Mouse (Mus musculus): Measurements from ENCODE around the gene Tsga10ip. TPM values are rescaled to one million over a fixed set of nuclear protein-coding genes. Genes with fewer than 3 reads are reported as not detected.

Tsga10ip gene
- polyA plus RNA-seq, 1 experiment from 2014 or later, result not detected

DNA sequence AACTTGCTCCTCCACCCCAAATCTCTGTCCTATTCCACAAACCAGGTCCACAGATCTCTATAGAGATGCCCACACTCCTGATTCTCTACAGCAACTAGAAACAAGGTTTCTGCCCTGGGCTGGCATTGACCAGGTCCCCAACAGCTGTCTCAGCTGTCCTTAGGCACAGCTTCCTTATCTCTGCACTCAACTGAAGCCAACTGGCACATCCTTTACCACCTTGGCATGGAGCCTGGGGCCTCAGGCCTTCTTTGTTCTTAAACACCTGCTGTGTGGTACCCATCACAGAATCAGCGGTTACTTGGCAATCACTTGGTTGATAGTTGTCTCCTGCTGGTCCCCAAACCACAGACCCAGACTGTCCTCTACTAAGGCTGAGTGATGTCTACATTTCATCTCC lies 28.1 kb upstream of the Tsga10ip start:
- Histone ChIP-seq H3K4me2 (no peak overlapping the region), H3K27me3 (replicated peaks) (no peaks in the 10 kb centered on the region), H3K27ac (no peak overlapping the region), H3K9me3 (no peaks in the 10 kb centered on the region), H3K4me3 (no peak overlapping the region), H3K4me1 (peaks cover 30% of the 10 kb centered on the region), H3K36me3 (replicated peaks) (peaks cover 10% of the 10 kb centered on the region; the same call in 1 of the 2 replicates), H3K9ac (no peak overlapping the region)
- WGBS, result 84% methylated on average over 1 of the region's 1 CpGs
- no peak for ATAC-seq (replicated peaks)

- 76% methylated on average over 8 of the region's 8 CpGs for WGBS
These were observed 27.5 kb upstream of the Tsga10ip start for GRCm38 (mm10) chr19:5429806-5430205.

DNA sequence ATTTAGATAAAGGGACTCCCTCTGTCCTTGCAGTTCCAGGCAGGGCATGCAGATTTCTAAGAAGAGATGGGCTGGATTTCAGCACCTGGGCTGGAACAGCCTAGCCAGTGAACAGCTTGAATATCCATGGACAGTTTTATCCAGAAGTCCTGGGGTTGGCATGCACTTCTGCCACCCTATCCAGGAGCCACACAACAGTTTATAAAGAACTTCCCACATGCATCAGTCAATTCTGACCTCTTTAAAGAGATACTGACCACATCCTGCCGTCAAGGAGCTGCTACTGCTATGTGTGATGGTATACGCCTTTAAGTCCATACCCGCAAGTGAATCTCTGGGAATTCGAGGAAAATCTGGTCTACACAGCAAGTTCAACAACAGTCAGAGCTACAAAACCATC lies 26.9 kb upstream of the Tsga10ip start:
- Histone ChIP-seq H3K4me1 (peaks cover 30% of the 10 kb centered on the region), H3K27me3 (replicated peaks) (no peaks in the 10 kb centered on the region), H3K36me3 (replicated peaks) (peaks cover 10% of the 10 kb centered on the region; the same call in 1 of the 2 replicates), H3K9ac (no peak overlapping the region), H3K9me3 (no peaks in the 10 kb centered on the region), H3K4me3 (no peak overlapping the region), H3K4me2 (no peak overlapping the region), H3K27ac (no peak overlapping the region)
- ATAC-seq (replicated peaks), result no peak
- 88% methylated on average over 4 of the region's 4 CpGs for WGBS

More at GRCm38 (mm10) chr19:5429806-5430205, 27.5 kb upstream of the Tsga10ip start:
- Histone ChIP-seq H3K4me1 (peaks cover 30% of the 10 kb centered on the region), H3K27ac (no peak overlapping the region), H3K27me3 (replicated peaks) (no peaks in the 10 kb centered on the region), H3K9me3 (no peaks in the 10 kb centered on the region), H3K36me3 (replicated peaks) (peaks cover 10% of the 10 kb centered on the region; the same call in 1 of the 2 replicates), H3K9ac (no peak overlapping the region), H3K4me2 (no peak overlapping the region), H3K4me3 (no peak overlapping the region)
- ATAC-seq (replicated peaks), result no peak

DNA sequence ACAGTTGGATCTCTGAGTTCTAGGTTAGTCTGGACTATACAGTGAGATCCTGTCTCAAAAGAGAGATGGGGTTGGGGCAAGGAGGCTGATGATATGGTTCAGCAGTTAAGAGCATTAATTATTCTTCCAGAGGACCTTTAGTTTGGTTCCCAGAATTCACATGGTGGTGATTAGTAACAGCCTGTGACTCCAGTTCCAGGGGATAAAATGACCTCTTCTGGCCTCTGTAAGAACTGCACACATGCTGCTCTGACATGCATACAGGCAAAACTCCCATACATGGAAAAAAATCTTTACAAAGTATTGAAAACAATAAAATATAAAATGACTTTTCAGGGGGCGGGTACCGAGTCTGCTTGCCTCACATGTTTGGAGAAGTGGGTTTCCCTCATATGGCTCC lies 25.8 kb upstream of the Tsga10ip start:
- WGBS, result 94% methylated on average over 2 of the region's 2 CpGs
- Histone ChIP-seq H3K27me3 (replicated peaks) (no peaks in the 10 kb centered on the region), H3K36me3 (replicated peaks) (peaks cover 10% of the 10 kb centered on the region; the same call in 1 of the 2 replicates), H3K9me3 (no peaks in the 10 kb centered on the region), H3K27ac (no peak overlapping the region), H3K4me1 (peaks cover 30% of the 10 kb centered on the region), H3K4me2 (no peak overlapping the region), H3K4me3 (no peak overlapping the region), H3K9ac (no peak overlapping the region)
- no peak for ATAC-seq (replicated peaks)

DNA sequence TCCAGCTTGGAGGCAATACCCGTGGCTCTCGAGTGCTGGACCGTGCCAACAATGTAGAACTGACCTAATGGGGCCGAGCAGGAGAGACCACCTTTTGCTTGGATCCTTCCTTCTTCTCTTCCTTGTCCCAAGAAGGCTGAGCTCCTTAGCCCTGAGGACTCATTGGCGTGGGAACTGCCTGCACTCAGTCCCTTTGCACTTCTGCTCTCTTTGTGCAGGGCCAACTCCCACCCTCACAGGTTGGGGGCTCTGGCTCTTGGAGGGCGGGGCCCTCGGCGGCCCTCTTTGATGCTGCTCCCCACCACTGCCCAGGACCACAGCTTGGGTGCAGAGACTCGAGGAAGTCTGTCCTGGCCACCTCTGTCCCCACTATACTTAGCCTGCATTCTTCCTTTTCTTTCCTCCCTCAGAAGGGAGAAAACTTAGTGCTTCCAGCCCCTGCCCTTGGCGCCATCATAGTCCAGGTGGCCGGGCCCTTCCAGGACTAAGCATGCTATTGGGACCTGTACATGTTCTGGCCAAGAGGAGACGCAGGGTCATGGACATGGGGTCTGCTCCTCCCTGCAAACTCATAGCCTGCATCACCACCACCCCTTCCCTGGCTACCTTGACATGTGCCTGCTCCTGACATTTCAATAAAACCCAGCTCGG lies 24.4 kb upstream of the Tsga10ip start:
- no peak for ATAC-seq (replicated peaks)
- WGBS, result 93% methylated on average over 13 of the region's 13 CpGs
- Histone ChIP-seq H3K36me3 (replicated peaks) (peaks cover 10% of the 10 kb centered on the region; the same call in 1 of the 2 replicates), H3K27me3 (replicated peaks) (no peaks in the 10 kb centered on the region), H3K4me3 (peak overlapping the region; percentile 64; the same call in 1 of the 2 replicates), H3K4me2 (peak overlapping the region; percentile 84; the same call in 1 of the 2 replicates), H3K9me3 (no peaks in the 10 kb centered on the region), H3K9ac (no peak overlapping the region), H3K27ac (no peak overlapping the region), H3K4me1 (peaks cover 39% of the 10 kb centered on the region)

GRCm38 (mm10) chr19:5425906-5426565 lies 23.7 kb upstream of the Tsga10ip start:
- WGBS, result 89% methylated on average over 18 of the region's 18 CpGs
- no peaks in the 10 kb centered on the region for H3K27me3 ChIP-seq (replicated peaks)
- no peak for ATAC-seq (replicated peaks)
- peaks cover 10% of the 10 kb centered on the region; the same call in 1 of the 2 replicates for H3K36me3 ChIP-seq (replicated peaks)
- H3K27ac ChIP-seq, result peak overlapping the region; percentile 88
- peak overlapping the region; percentile 85 for H3K9ac ChIP-seq
- H3K4me3 ChIP-seq, result peak overlapping the region; percentile 64
- H3K9me3 ChIP-seq, result no peaks in the 10 kb centered on the region
- H3K4me2 ChIP-seq, result peak overlapping the region; percentile 84
- H3K4me1 ChIP-seq, result peaks cover 39% of the 10 kb centered on the region

DNA sequence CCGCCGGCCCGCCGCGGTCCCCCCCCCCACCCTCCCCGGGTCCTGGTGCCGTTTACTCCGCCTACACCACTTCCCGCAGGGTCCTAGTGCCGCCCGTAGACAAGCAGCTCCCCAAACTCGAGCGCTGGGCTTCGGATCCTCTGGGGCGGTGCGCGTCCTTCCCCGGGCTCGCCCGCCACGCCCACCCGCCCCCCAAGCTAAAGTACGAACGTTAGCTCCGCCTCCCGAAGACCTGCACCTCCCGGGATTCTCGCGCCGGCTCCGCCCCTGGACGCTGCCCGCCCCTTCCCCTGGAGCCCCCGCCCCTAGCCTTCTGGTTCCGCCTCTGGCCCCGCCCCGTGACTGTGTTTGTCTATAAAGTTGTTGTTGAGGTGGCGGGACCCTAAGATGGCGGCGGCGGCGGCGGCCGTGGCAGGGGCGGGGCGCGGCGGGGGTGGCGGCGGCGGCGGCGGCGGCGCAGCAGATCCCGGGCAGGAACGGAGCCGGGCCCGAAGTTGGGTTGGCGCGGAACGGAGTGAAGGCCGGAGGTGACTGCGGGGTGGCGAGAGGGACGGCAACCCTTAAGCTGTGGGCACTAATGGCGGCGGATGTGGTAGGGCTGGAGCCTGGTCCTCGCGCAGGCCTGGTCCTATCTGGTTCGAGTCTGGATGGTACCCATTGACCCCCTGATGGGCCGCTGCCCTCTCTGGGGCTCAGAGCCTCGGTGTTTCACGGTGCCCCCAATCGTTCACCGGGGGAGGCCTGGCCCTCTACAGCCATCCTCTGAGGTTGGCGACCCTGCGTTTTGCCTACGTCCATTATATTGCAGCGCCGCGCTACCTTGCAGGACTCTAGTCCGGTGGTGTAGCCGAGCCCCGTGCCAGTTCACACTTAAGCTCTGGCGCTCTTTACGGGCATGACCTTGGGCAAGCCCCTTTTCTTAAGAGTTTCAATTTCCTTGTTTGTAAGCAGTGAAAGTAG lies 22.7 kb upstream of the Tsga10ip start, which contains the start of the genes Drap1 and AI837181:
Drap1 (minus strand) TSS at position 198 of the 960 bp plus-strand sequence.
AI837181 (plus strand) TSS at position 363 of the 960 bp plus-strand sequence.
- Histone ChIP-seq H3K36me3 (replicated peaks) (peaks cover 14% of the 10 kb centered on the region; the same call in 1 of the 2 replicates), H3K4me3 (peak within 1 kb of the TSS; percentile 64), H3K27me3 (replicated peaks) (no peaks in the 10 kb centered on the region), H3K9me3 (no peaks in the 10 kb centered on the region), H3K9ac (peak within 1 kb of the TSS; percentile 85), H3K27ac (peak within 1 kb of the TSS; percentile 88), H3K4me1 (peaks cover 39% of the 10 kb centered on the region), H3K4me2 (peak within 1 kb of the TSS; percentile 84)
- ATAC-seq (replicated peaks), result peak; percentile 93
- WGBS, result under 1% methylated on average over 79 of the region's 87 CpGs

DNA sequence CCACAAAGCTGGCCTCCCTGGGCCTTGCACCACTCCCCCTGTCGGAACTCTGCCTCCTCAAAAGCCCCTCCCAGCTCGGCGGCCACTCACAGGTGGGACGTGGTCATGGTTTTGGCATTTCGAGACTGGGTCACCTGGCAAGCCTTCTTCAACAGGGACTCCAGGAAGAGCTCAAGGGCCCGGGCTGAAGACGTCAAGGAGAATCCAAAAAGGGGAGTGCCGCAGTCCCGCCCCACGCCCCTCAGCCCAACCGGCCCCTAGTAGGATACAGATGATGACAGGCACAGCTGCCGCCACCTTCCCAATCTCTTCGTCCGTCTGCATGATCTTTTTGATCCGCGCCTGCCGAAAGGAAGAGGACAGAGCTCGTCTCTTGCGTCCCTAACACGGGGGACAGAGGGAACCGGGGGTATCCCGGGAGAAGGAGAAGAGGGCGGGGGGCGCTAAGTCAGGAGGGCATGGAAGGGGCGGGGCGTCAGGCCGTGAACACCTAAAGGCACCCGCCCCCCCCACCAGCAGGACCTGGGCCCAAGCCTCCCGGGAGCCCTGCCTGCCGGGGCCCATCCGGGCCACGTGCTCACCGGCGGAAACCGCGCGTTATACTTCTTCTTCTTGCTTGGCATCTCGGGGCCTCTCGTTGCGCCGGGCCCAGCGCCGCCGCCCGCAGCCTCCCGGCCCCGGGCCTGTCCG lies 21.9 kb upstream of the Tsga10ip start:
- H3K4me3 ChIP-seq, result peak overlapping the region; percentile 64
- H3K4me1 ChIP-seq, result peaks cover 39% of the 10 kb centered on the region
- H3K36me3 ChIP-seq (replicated peaks), result peaks cover 14% of the 10 kb centered on the region; the same call in 1 of the 2 replicates
- H3K4me2 ChIP-seq, result peak overlapping the region; percentile 84
- H3K9ac ChIP-seq, result peak overlapping the region; percentile 85
- no peaks in the 10 kb centered on the region for H3K27me3 ChIP-seq (replicated peaks)
- H3K9me3 ChIP-seq, result no peaks in the 10 kb centered on the region
- ATAC-seq (replicated peaks), result peak; percentile 48
- WGBS, result under 1% methylated on average over 44 of the region's 48 CpGs
- H3K27ac ChIP-seq, result peak overlapping the region; percentile 88

DNA sequence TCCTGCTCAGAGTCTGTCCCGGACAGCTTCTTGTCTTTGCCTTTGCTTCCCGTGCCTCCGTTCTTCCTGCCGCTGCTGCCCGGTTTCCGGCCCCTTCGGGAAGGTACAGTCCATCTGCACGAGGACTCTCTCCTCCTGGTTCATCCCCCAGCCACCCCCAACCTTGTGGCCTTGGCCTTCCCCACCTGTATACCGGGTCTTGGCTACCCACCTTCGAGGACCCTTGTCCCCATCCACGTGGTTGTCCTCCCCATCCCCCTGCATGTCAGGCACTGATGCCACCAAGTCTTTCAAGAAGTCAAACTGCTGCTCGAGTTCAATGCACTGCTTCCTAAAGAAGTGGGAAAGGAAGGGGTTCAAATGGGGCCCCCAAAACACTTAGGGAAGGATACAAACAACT lies 21.2 kb upstream of the Tsga10ip start:
- Histone ChIP-seq H3K27me3 (replicated peaks) (no peaks in the 10 kb centered on the region), H3K9me3 (no peaks in the 10 kb centered on the region), H3K4me1 (peaks cover 39% of the 10 kb centered on the region), H3K9ac (peak overlapping the region; percentile 85), H3K36me3 (replicated peaks) (peaks cover 14% of the 10 kb centered on the region; the same call in 1 of the 2 replicates), H3K4me2 (peak overlapping the region; percentile 84), H3K27ac (peak overlapping the region; percentile 88), H3K4me3 (peak overlapping the region; percentile 64)
- no peak for ATAC-seq (replicated peaks)
- WGBS, result 68% methylated on average over 12 of the region's 12 CpGs

DNA sequence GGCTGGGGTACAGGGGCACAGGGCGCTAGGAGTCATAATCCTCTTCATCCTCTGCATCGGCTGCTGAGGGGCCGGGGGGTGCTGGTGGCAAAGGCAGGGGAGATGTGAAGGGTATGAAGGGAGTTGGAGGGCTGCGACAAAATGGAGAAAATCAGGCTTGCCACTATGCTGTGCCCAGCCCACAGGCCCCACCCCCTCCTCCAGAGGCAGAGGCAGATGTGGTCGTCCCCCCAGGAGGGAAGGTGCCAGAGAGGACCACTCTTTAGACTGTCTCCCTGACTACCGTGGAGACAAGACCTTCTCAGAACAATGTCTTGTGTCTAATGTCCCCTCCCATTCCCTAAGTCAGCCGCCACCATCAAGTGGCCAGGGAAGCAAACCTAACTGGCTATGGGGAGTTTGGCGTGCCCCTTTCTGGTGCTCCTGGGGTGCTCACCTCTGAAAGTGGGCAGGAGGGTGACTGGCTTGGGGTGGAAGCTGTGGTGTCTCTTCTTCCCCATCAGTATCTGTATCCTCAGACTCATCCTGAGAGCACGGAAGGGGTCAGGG lies 20.6 kb upstream of the Tsga10ip start:
- Histone ChIP-seq H3K27ac (no peak overlapping the region), H3K4me1 (peaks cover 39% of the 10 kb centered on the region), H3K9ac (peak overlapping the region; percentile 85; the same call in 1 of the 2 replicates), H3K4me2 (peak overlapping the region; percentile 84), H3K9me3 (no peaks in the 10 kb centered on the region), H3K36me3 (replicated peaks) (peaks cover 14% of the 10 kb centered on the region; the same call in 1 of the 2 replicates), H3K4me3 (peak overlapping the region; percentile 64), H3K27me3 (replicated peaks) (no peaks in the 10 kb centered on the region)
- 65% methylated on average over 9 of the region's 9 CpGs for WGBS
- no peak for ATAC-seq (replicated peaks)

DNA sequence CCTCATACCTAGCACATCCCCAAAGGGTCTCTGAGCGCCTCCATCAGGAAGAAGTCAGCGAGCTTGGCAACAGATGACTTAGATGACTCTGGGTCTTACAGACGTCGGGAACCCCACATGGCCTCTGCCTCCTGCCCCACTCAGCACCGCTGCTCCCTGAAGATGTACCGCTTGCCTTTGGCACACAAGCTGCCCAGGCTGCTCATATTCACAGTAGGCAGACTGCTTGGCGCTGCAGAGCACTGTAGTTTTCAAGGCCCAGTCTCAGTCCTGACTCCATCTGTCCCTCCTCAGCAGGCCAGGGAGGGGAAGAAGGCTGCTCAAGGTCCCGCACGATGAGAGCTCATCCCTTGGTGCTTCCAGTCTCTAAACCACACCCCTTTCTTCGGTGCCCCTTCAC lies 19.9 kb upstream of the Tsga10ip start:
- no peak overlapping the region for H3K9ac ChIP-seq
- ATAC-seq (replicated peaks), result no peak
- peaks cover 14% of the 10 kb centered on the region; the same call in 1 of the 2 replicates for H3K36me3 ChIP-seq (replicated peaks)

More for the DNA sequence above, 19.9 kb upstream of the Tsga10ip start:
- Histone ChIP-seq H3K4me3 (no peak overlapping the region), H3K27ac (no peak overlapping the region), H3K9me3 (no peaks in the 10 kb centered on the region), H3K4me2 (no peak overlapping the region), H3K27me3 (replicated peaks) (no peaks in the 10 kb centered on the region), H3K4me1 (peaks cover 38% of the 10 kb centered on the region)
- 85% methylated on average over 10 of the region's 10 CpGs for WGBS
